Mouse (Mus musculus) right cerebral cortex, postnatal 10 days (tissue): ENCODE data around the gene Ccdc163.
A peak's percentile ranks its signal among the peaks of the same experiment; 100 is the strongest.

ENCODE experiments used
- DNase-seq, 2 experiments: peaks; one replicate each; pipeline ENCODE4 v3.0.0; 2021; ENCODE audit warnings: low spot score in 2 of 2

Ccdc163 gene

DNA sequence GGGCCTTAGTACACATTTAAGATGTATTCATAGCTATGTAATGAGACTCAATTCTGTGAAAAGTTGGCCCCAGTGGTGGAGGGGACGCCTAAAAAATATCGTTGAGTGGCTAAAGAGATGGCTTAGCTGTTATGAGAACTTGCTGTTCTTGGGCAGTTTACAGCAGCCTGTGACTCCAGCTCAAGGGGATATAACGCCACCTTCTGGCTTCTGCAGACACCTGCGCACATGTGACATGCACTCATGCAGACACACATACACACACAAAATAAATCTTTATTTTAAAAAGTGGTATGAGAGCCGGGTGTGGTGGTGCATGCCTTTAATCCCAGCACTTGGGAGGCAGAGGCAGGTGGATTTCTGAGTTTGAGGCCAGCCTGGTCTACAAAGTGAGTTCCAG, 68.1 kb downstream of the Ccdc163 start:
- DNase-seq: no peak

DNA sequence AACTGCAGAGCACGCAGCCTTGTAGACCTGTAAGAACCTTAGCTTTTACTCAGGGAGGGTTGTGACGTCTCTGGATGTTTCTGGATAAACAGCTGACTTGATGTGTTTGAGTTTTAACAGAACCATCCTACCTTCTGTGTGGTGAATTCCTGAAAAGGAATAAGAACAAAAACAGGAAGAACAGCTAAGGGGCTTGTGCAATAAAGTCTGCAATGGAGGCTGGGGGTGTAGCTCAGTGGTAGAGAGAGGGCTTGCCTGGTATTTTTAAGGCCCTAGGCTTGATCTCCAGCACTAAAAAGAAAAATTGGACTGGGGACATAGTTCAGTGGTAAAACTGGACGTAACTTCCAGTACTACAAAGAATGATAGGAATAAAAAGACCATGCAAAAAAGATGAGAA, 68.8 kb downstream of the Ccdc163 start:
- DNase-seq: no peak

DNA sequence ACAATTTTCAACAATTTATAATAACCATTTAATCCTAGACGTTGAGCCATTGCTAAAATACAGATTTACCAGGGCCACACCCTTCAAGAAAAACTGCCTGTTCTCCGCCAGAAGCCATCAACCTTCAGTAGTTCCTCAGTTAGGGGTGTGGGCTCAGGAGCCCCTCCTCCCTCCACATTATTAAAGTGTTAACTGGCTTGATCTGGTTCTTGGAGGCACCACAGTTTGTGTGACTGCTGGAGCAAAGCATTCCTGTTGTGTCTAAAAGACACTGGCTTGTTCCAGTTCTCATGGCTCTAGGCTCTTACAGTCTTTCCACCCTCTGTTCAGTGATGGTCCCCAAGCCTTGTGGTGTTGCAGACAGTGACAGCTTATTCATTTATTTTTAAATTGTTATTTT, 72.2 kb downstream of the Ccdc163 start:
- DNase-seq: no peak

DNA sequence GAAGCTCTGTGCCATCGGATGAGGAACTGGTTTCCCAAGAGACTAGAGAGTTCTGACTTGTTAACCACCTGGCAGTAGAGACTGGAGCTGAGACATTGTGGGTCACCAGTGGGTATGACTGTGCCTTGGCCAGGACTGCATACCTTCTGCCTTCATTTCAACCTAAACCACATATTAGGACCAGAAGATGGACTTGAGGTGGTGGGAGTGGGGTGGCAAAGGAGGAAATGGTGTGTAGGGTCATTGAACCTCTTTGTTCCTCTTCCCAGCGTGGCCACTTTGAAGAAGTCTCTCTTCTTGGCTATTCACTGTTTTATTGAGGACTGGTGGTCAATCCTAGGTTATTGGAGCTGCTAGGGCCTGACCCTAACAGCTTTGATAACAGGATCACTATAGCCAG, 73.1 kb downstream of the Ccdc163 start:
- no peak for DNase-seq

DNA sequence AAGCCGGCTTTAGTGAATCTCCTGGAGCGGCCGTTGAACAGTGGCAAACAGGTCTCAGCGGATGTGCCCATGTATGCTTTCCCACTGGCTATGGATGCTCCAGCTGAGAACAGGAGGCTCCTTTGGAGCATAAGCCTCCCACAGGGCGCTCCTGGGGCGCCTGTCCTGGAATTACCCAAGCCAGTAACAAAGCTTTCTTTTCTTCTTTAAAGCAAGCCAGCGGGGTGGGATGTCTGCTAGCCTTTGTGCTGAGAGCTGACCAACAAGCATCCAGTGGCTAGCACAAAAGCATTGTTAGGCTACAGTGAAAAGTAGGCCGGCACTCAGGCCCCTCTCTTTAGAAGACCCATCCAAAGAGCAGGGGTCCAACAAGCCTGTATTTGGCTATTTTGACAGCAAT, 73.9 kb downstream of the Ccdc163 start:
- no peak for DNase-seq

DNA sequence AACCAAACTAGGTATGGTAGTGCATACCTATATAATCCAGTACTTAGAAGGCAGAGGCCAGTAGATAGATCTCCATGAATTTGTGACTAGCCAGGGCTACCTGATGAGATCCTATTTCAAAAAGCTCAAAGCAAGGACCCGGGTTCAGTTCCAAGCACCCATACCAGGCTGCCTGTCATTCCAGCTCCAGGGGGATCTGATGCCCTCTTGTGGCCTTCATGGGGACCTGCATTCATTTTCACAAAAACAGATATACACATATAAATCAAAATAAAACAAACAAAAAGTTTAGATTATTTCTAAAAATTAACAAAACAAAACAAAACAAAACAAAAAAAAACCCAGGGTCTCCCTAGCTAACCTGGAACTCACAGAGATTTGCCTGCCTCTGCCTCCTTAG, 78.3 kb downstream of the Ccdc163 start:
- DNase-seq: no peak

DNA sequence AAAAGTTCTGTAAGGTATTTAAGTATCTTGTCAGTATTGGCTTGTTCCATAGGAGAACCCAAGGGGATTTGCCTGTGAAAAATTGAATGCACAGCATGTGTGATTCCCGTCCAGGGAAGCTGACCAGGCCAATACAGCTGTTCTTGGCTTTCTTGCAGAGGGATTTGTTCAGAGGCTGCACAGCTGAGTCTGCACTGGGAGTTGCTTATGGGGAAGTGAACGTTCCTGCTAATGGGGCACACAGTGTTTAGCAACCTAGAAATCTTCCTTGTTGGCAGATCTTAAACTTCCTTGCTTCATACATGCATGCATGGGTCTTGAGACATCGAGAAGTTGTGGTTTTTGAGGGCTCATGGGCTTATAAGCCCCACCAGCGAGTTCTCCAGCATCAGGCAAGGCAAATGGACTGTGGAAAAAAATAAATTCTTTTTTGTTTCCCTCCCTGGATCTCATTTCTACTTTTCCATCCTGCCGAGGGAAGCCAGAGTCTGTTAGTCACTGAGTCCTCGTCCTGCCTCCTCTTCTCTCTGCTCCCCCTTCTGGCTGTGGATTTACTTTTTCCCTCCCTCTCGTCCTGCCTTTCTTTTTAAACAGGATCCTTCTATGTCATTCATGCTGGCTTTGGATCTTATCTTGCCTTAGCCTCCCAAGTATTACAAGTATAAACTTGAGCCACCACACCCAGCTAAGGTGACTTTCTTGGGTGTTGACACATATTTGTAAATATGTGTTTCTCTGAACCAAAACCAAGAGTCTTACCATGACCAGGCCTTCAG, 79.9 kb downstream of the Ccdc163 start:
- peak in 1 of 2 experiments; percentile 22 for DNase-seq

DNA sequence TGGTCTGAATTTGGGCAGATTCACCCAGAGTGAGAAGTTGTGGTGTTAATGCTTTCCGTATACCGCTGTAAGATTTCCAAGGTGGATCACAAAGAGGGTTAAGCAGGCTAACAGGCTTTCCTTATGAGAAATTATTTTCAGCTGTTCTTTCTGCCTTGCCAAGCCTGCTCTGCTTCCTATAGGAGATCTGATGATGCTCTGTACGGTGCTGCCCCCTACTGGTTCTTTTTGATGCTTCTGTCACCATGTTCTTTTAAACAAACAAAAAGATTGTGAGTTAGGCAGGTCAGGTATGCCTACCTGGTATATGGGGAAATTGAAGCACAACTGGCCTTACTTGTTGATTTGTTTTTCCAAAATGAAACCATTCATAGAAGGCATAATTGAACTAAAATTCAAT, 80.6 kb downstream of the Ccdc163 start:
- DNase-seq: peak; percentile 87 to 89

DNA sequence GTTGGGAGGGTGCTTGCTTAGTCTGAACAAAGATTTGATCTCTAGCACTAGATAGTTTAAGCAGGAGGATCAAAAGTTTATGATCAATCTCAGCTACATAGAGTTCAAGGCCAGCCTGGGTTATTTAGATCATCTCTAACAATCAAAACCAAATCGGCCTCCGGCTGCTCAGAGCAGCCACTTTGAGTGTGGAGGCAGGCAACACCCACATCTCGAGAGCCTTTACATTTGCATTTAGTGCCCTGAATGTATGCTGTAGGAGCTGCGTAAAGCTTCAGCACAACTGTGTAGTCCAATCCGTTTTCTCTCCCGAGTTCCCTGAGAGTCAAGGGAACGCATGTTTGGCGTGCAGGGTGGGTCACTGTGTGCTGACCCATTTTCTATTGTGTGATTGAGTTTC, 84.1 kb downstream of the Ccdc163 start:
- no peak for DNase-seq

DNA sequence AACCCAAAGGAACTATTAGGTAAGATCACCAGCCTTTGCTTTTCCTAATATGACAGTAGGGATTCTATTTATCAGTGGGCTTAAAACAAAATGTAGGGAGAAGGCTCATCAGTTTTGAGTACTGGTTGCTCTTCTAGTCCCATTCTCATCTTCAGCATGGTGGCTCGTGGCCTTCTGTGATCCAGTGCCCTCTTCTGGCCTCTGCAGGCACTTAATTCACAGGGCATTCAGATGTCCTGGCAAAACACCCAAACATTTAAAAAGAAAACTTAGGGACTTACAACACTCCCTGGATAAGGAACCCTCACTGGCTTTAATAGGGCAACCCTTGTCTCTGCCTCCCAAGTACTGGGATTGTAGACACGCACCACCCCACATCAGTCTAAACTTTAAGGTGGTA, 86.0 kb downstream of the Ccdc163 start:
- DNase-seq: no peak

DNA sequence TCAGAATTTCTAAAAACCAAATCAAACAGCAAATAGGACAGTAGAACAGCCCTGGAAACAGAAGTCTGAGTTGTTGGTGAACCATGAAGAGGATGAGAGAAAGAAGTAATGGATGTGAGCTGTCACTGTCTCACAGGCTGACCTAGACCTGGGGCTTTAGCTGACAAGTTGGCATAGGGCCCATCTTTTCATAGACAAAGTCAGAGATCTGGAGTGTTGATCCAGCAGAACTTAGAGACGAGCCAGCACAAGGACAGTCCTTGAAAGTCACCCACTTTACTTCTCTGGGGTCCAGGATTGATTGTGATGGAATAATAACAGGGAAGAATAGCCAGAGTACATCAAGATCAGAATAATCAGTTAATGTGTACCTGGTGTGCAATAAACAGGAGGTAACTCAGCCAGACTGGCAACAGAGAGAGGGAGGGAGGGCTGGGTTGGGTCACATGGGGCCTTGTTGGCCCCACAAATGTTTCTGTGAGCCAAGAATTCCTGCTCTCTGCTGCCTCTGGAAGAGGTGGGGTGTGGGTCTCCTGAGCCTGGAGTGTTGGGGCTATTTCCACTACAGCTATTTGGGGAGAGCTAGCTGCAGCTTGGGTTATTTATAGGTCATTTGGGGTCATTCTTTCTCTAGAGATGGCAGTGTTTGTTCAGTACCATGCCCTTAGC, 88.3 kb downstream of the Ccdc163 start:
- DNase-seq: no peak

DNA sequence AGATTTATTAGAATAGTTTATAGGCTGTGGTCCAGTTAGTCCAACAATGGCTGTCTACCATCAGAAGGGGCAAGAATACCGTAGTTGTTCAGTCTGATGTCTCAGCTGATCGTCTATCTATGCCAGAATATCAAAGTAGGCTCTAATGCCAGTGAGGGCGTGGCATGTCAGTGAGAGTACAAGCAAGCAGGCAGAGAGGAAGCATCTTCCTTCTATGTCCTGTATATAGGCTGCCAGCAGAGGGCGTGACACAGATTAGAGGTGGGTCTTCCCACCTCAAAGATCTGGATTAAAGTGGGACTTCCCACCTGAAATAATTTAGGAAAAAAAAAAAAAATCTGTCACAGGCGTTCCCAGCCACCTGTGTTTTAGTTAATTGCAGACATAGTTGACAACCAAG, 91.6 kb downstream of the Ccdc163 start:
- DNase-seq: no peak
